Mouse (Mus musculus): ENCODE data around the gene Rab3ip.
A peak's percentile ranks its signal among the peaks of the same experiment; 100 is the strongest.

Gene Rab3ip

GRCm38 (mm10) chr10:116919368-116920317 lies 30.9 kb downstream of the Rab3ip start:
- no peak for DNase-seq

GRCm38 (mm10) chr10:116916581-116916980 lies 34.0 kb downstream of the Rab3ip start:
- DNase-seq: no peak

DNA sequence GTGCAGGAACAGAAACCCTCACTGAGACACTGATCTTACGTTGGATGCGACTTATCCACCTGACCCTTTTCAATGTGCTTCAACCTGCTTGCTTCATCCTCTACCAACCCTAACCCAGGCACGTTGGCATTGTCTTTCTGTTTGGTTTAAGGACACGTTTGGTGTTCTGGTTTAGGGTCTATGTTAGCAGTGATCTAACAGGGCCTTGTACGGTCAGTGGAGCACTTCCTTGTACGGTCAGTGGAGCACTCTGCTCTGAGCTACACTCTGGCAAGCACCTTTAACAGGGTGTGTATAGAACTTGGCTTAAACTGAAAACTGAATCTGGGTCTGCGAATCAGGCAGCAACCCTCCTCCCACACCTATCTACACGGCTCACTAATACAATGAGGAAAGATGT lies 35.3 kb downstream of the Rab3ip start:
- no peak for DNase-seq

GRCm38 (mm10) chr10:116914586-116914985 lies 36.0 kb downstream of the Rab3ip start:
- DNase-seq: no peak

DNA sequence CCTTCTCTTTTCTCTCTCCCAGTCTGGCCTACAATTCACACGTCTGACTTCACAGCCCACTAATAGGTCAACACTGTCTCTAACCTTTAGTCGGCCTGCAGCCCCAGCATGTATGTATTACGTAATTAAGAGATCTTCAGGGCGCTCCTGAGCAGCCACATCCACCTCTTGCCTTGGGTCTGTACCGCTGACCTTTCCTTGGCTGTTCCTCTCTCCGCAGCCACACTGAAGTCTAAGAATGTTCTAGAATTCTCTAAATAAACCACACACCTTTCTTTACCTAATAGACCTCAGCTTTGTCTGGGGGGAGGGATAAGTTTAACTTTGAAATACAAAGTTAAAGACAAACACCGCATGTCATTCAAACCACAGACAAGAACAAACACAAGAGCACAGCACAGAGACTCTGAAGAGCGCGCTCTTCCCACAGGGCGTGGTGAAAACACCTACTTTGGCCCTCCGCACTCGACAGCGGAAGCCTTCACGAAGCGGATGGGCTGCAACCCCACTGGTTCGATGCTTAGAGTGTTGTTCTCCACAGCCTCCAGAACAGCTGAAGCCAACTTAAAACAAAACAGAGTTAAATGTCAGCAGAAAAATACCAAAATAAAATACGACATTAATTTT lies 36.8 kb downstream of the Rab3ip start:
- no peak for DNase-seq

- DNase-seq: no peak
These were observed 37.7 kb downstream of the Rab3ip start for GRCm38 (mm10) chr10:116912850-116913249.

GRCm38 (mm10) chr10:116908901-116909642 lies 41.5 kb downstream of the Rab3ip start:
- no peak for DNase-seq

DNA sequence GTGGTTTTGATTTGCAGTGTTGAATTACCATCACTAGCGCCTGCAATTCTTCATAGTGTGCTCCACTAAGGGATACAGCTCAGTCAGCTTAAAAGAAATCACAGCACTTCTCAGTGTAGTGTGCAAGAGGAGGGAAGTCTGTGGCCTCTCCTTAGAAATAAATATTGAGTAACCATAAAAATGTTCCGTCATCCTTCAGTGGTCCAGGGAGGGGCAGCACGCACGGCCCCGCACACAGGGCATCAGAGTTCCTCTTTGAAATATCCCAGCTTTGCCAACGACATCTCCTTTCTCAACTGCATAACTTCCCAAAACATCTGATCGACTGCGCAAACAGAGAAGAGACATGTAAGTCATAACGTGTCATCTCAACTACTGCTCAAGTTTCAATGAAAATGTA lies 43.8 kb downstream of the Rab3ip start:
- no peak for DNase-seq

GRCm38 (mm10) chr10:116904503-116904908 lies 46.1 kb downstream of the Rab3ip start:
- no peak for DNase-seq

DNA sequence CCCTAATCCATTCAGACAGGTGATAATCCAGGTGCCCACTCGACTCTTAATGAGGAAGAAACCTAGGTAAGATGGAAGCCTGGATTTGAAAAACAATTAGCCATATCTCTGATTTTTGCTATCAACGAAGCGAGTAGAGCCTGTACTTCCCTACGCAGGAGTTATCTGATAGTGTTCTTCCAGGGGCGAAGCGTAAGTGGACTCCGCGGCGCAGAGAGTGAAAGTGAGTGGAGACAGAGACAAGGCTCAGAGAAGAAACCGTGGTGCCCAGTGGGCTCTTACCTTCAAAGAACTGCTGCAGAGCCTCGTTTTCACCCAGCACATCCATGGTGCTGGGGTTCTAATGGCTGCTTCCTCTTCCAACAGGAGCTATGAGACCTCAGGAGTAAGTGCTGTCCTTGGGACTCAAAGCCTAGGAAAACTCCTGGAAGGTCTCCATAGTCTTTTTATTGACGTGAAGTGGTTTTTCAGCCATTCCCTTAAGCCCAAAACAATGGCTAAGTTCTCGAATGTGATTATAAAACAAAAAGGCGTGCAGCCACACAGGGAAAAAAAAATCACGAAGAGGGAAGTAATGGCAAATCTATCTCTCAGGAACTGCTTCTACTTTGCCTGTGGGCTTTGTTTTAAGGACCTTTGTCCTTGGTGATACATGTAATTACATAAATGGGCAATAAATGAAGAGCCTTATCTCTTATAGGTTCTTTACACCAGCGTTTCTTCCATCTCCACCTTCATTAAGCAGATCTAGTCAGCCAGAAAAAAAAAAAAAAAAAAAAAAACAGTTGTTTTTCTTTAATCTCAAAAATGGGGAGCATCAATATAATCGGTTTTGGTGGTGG lies 54.0 kb downstream of the Rab3ip start, which contains the start of gene Myrfl:
Gene Myrfl, minus strand, starts transcription at position 584 of the 842 bp plus-strand sequence.
- no peak for DNase-seq

DNA sequence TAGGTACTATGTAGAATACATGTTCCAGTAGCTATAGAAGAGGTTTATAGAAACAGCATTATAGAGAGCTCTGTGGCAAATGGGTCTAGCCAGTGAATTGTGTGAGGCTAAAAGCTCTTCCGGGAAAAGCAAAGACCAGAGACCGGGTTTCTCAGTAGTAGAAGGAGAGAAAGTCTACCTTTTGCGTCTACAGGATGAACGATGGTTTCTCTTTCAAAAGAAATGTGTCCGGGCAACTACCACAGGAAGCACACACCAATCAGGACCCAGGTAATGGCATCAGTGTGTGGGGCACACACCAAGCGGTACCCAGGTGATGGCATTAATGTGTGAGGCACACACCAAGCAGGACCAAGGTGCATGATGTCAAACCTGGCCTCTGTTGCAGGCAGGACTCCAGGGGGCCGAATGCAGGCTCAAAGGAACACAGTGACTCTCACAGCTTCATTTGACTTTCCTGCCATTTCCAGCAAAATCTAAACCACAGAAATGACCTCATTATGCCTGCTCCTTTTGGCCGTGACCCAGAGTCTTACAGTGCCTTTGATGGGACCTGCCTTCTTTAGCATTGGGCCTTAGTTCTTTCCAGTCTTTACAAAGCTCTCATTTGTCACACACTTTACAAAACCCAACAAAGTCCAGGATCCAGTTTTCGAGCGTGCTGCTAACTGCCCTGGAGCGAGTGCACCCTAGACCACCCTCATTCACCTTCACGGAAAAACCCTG lies 55.3 kb downstream of the Rab3ip start:
- no peak for DNase-seq

GRCm38 (mm10) chr10:116894540-116894939 lies 56.0 kb downstream of the Rab3ip start:
- no peak for DNase-seq

DNA sequence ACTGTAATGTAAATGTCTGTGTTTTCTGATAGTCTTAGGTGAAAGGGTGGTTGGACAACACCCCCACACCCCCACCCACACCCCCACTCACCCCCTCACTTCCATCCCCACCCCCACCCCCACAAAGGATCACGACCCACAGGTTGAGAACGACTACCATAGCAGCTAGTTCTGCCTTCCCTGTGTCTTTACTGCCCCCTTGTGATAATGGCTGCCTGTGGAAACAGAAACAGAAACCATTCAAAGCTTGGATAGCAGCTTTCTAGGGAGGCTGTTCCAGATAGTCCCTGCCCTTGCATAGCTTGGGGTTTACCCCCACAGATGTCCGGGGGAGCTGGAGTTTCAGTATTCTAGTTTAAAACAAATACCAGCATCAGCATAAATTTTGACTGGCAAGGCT lies 56.8 kb downstream of the Rab3ip start:
- peak; percentile 83 to 84 for DNase-seq

GRCm38 (mm10) chr10:116890587-116890986 lies 60.0 kb downstream of the Rab3ip start:
- peak in 1 of 2 experiments; percentile 53 for DNase-seq

DNA sequence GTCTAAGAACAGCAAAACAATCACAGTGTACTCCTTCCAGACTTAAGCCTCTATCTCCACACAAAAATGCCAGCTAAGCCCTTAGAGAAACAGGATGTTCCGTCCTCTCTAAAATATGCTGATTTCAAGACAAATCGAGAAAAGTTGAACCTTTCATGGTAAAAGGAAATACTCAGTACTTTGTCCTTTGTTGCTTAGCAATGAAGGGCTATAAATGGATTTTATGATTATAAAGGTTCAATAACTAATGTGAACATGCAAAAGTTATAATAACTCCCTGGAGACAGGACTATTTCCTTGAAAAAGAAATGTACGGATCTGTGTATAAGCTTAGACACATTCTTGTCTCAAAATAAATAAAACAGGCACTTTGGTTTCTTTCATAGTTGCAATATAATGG lies 66.0 kb downstream of the Rab3ip start:
- DNase-seq: no peak

- no peak for DNase-seq
These were observed 67.0 kb downstream of the Rab3ip start for GRCm38 (mm10) chr10:116883531-116883930.

DNA sequence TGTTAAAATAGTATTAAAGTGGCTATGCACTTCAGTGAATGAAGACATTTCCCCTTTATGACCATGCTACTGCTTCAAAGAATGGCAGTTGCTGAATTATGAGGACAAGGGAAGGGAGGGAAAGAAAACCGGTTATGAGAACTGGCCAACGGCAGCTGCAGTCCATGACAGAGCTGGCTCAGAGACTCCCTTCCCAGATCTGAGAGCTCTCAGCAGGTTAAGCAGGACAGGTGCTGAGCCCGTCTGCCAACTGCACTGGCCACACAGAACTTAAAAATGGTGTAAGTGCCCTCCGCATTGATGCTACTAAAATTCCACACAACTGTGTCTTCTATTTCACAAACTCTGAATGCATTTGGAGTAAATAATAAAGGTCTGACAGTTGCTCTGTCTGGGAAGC lies 73.1 kb downstream of the Rab3ip start:
- peak; percentile 79 to 83 for DNase-seq

- no peak for DNase-seq
These were observed 76.1 kb downstream of the Rab3ip start for GRCm38 (mm10) chr10:116874490-116874889.

DNA sequence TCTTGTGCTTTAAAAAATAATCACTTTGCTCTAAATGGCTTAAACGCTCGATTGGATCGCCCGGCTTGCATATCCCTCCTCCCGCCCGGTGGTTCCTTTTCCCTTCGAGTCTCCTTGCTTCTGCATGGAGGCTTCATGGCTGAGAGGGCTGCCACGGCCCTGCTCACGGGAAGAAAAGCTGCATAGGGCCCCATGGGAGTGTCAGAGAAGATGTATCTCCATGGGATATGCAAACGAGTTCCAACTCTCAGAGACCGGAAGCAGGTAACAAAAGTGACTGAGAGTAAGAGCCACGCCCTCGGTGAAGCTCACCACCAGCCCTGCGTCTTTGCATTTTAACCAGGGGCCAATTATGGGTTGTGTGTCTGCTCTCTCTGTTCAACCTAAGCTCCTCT lies 78.6 kb downstream of the Rab3ip start:
- DNase-seq: peak; percentile 73 to 74

DNA sequence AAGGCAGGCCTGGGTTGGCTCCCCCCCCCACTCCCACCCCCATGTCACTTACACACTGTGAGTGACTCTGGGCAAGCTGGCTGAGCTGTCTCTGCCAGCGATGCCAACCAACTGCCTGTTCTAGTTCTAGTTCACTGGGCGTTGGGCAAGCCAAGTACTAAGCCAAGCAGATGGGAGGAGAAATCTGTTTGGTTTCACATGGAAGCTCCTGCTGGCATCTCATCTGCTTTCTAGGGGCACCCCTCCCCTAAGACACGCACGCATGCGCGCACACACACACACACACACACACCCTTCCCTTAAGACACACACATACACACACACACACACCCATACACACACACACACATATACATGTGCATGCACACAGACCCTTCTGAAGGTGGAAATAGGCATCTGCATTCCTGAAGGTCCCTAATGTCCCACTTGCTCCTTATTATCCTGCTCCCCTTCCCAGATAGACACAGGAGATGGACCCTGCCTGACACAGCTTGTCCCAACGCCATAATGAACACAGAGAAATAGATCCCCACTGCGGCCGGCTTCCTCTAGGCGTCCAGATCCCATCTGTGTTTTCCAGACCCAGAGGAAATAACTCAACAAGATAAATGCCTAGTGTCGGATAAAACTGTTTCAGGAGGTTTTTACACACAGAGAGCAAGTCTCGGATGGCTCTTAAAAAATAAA lies 79.1 kb downstream of the Rab3ip start:
- peak; percentile 87 to 91 for DNase-seq

DNA sequence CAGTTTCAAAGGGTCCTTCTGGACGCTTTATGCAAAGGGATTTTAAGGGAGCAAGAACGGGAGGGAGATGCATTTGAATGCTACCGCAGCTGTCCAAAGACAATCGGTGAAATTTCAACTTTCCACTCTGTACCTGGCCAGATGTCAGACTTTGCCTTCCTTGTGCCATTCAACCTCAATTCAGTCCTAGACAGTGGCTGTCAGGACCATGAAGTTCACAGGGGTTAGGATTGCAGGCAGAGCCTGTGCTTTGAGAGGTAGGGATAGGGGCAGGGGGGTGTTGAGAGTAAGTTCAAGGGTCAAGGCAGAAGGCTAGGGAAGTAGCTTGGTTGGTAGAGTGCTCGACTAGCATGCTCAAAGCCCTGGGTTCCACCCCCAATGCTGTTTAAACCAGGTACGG lies 79.8 kb downstream of the Rab3ip start:
- DNase-seq: no peak
